Comparison of ENCODE assay signal across 24 mouse cellular contexts in genomic region chr1:174621512-174621911, GRCm38 (mm10).
DNase-seq lines count a peak whose midpoint lies in the region; TF ChIP-seq lines count a peak whose summit lies in the region.
"Had no signal": no experiment of that assay in that cellular context is flagged by ENCODE, and none has a peak within 500 bp of the region (broad histone marks: within the 10 kb centered on the region; RNA-seq: fewer than 3 reads in every experiment).

No protein-coding gene starts in this region.

- peak overlapping the region; percentile 7; the same call in 1 of the 2 replicates for H3K27ac ChIP-seq in layer of hippocampus, adult 2 months
- H3K27ac ChIP-seq: embryonic facial prominence, embryonic 10.5 days; embryonic facial prominence, embryonic 13.5 days; forebrain, embryonic 10.5 days; forebrain, embryonic 13.5 days; gastrocnemius, adult 2 months; hindbrain, embryonic 12.5 days; hindbrain, embryonic 15.5 days; intestine, embryonic 15.5 days had no signal

- no peak for TF ChIP-seq CTCF in layer of hippocampus, adult 2 months (conservative IDR thresholded peaks at IDR 0.05)

- DNase-seq in adrenal gland, postnatal 10 days = peak; percentile 16
- no peak for DNase-seq in adrenal gland, postnatal 36 days
- DNase-seq in layer of hippocampus, adult 2 months (ENCODE audit: low spot score in 2 of 2) = no peak
- DNase-seq in layer of hippocampus, adult 9-10 months (ENCODE audit: low spot score) = no peak
- DNase-seq in NIH3T3 (ENCODE audit: low read depth) = peak; percentile 52
- no peak for DNase-seq in frontal cortex, postnatal 14 days (ENCODE audit: low spot score in 2 of 2)
- DNase-seq in retina, postnatal 1 day = no peak
- DNase-seq: cerebellum, adult 11-12 months; cerebellum, adult 8-10 months; cerebellum, postnatal 10 days; cerebellum, postnatal 36 days; embryo, embryonic 11 days; gastrocnemius, adult 2 months; gastrocnemius, postnatal 14 days; heart, adult 11 months; kidney, adult 11 months had no signal

- H3K4me3 ChIP-seq in layer of hippocampus, adult 2 months = no peak overlapping the region
- H3K4me3 ChIP-seq: embryonic facial prominence, embryonic 10.5 days; embryonic facial prominence, embryonic 13.5 days; erythroblast, embryonic 14.5 days; forebrain, embryonic 10.5 days; forebrain, embryonic 13.5 days; gastrocnemius, adult 2 months; hindbrain, embryonic 12.5 days; hindbrain, embryonic 15.5 days; intestine, embryonic 15.5 days had no signal

Comparison
In these comparisons a context has a peak if more than half of its experiments do, and no peak if none do; other contexts are left out.
1. DNase-seq: peak in adrenal gland, postnatal 10 days (single experiment) and NIH3T3 (single experiment); none in adrenal gland, postnatal 36 days (0 of 2), layer of hippocampus, adult 2 months (0 of 2), layer of hippocampus, adult 9-10 months (single experiment), frontal cortex, postnatal 14 days (0 of 2) and retina, postnatal 1 day (single experiment).